Mouse (Mus musculus) heart, adult 2 months (tissue): ENCODE data around the gene Tmem259. TPM values are rescaled to one million over a fixed set of nuclear protein-coding genes. Genes with fewer than 3 reads are reported as not detected.

Source experiments
- DNase-seq, 2 experiments: peaks; one replicate each; pipeline ENCODE4 v3.0.0; 2021
- H3K27ac ChIP-seq: fragments of 200-600 bp; 2 replicates; pipeline ENCODE4 v1.8.1; 2022
- H3K27me3 ChIP-seq: fragments of 200-500 bp; 2 replicates; pipeline ENCODE4 v1.6.1; 2012; ENCODE audit warnings: mild to moderate bottlenecking, low read length, inconsistent platforms, mixed read lengths; ENCODE audit not compliant: control insufficient read depth, insufficient read depth
- H3K36me3 ChIP-seq: fragments of 200-500 bp; 2 replicates; pipeline ENCODE4 v1.6.1; 2012; ENCODE audit warnings: low read length, inconsistent platforms; ENCODE audit not compliant: control insufficient read depth, insufficient read depth
- H3K4me1 ChIP-seq: fragments of 200-500 bp; 2 replicates; pipeline ENCODE4 v1.6.1; 2011; ENCODE audit warnings: low read length; ENCODE audit not compliant: control insufficient read depth, insufficient read depth
- H3K4me3 ChIP-seq: fragments of 200-600 bp; 2 replicates; pipeline ENCODE4 v1.8.1; 2022
- H3K79me2 ChIP-seq: fragments of 200-500 bp; replicated peaks from 2 replicates; pipeline ENCODE4 v1.6.1; 2012; ENCODE audit warnings: mild to moderate bottlenecking, inconsistent platforms, low read length, moderate library complexity, mixed read lengths; ENCODE audit not compliant: control insufficient read depth, insufficient read depth
- H3K9ac ChIP-seq: fragments of 200-500 bp; 2 replicates; pipeline ENCODE4 v1.6.1; 2012; ENCODE audit warnings: low read depth, mild to moderate bottlenecking, control low read depth, inconsistent platforms, low read length, mixed read lengths
- CTCF ChIP-seq: fragments of 200-600 bp; IDR thresholded peaks from 2 replicates; pipeline ENCODE4 v1.8.1; 2022; ENCODE audit warnings: antibody characterized with exemption, mild to moderate bottlenecking, moderate library complexity
- EP300 ChIP-seq: fragments of 200-500 bp; IDR thresholded peaks from 2 replicates; pipeline ENCODE4 v1.6.1; 2011; ENCODE audit warnings: low read depth, low read length, control low read depth; ENCODE audit not compliant: insufficient read depth
- POLR2A ChIP-seq: fragments of 200-500 bp; IDR thresholded peaks from 2 replicates; pipeline ENCODE4 v1.6.1; 2011; ENCODE audit warnings: mild to moderate bottlenecking, low read depth, low read length, control low read depth; ENCODE audit not compliant: insufficient read depth
- WGBS: fragments of 180-500 bp; shearing (Covaris S2); methylation state at CpG from one replicate; pipeline ENCODE4 v1.1.7; 2018; 5-methylcytosine and 5-hydroxymethylcytosine counted together
- intact Hi-C: fragments of 180-260 bp; cut with DNase I; formaldehyde crosslinking; loops from one replicate; pipeline ENCODE4 v1.15.1; 2025
- polyA plus RNA-seq: library from polyadenylated mRNA; depleted of rRNA; stranded (reverse); fragments of >200 nt; gene quantifications from 2 replicates; pipeline ENCODE4 v1.2.3, GENCODE M21; 2012
- total RNA-seq, 2 experiments: library from RNA; stranded (reverse); gene quantifications; 2 replicates each; pipeline ENCODE4 v1.2.3; 2021

Gene Tmem259
- total and polyA plus RNA-seq, 3 experiments = 109 to 220 (median 124) TPM

DNA sequence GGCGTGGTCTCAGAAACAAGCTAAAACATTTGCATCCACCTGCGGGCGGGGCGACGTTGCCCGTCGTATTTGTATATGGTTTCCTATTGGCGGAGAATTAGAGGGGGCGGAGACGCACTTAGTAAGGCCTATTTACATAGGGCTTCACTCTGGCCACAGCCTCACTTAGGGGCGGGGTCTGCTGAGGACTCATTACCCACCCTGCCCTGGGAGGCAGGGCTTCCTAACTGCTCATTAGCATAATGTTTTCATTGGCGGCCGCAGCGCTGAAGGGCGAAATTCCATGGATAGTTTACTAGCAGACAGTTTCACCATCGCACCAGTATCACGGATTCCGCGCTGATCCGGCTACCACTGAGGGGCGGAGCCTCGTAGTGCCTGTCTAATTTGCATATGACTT is 741 bp upstream of the Tmem259 start:
- no peaks in the 10 kb centered on the region for H3K27me3 ChIP-seq
- H3K79me2 ChIP-seq = peaks cover 5% of the 10 kb centered on the region
- H3K9ac ChIP-seq = peak overlapping the region; percentile 73
- peak; percentile 92 to 98 for DNase-seq
- peak overlapping the region; percentile 96 for H3K27ac ChIP-seq
- WGBS = 0% methylated on average over 22 of the region's 22 CpGs
- TF ChIP-seq EP300 (peak; percentile 60), POLR2A (peak; percentile 50; the same call in 1 of the 2 replicates), CTCF (no peak)
- H3K4me1 ChIP-seq = peaks cover 23% of the 10 kb centered on the region
- H3K36me3 ChIP-seq = no peaks in the 10 kb centered on the region
- intact Hi-C loops = loop anchor here (1.0 to 10.0 kb wide), 4 partner anchors 58 to 280 kb away; partner anchors contain the start of genes Arid3a, Dazap1 and Gamt
- H3K4me3 ChIP-seq = peak overlapping the region; percentile 92

- no peaks in the 10 kb centered on the region for H3K27me3 ChIP-seq
- peaks cover 5% of the 10 kb centered on the region for H3K79me2 ChIP-seq
- WGBS = 2% methylated on average over 12 of the region's 21 CpGs
- TF ChIP-seq CTCF (no peak), EP300 (0 out of 2 replicates have a peak, but pooled peaks have one; percentile 16)
- peaks cover 18% of the 10 kb centered on the region for H3K4me1 ChIP-seq
- H3K4me3 ChIP-seq = peak overlapping the region; percentile 75
- H3K9ac ChIP-seq = peak overlapping the region; percentile 87
- intact Hi-C loops = loop anchor here (1.0 to 10.0 kb wide), 4 partner anchors 23 to 281 kb away; partner anchors contain the start of genes Arid3a, Dazap1, Gamt and Wdr18
- peak; percentile 75 to 76 for DNase-seq
- H3K27ac ChIP-seq = peak overlapping the region; percentile 89
- H3K36me3 ChIP-seq = no peaks in the 10 kb centered on the region
Measured at GRCm38 (mm10) chr10:79983670-79984069, 460 bp downstream of the Tmem259 start.

DNA sequence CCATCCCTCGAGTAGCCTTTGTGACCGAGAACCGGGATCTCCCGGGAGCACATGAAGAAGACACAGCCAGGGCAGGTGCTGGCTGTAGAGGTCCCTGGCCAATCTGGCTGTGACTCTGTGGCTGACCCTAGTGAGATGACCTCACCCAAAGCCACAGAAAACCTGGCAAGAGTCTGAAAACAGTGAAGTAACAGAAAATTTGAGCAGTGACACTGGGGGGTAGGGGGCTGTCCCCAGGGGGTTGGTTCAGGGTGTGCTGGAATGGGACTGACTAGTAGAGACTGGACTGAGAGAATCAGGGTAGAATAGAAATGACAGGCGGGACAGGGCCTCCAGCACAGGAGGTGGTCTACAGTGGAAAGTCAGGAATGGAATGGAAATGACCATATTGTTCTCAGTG is 925 bp downstream of the Tmem259 start:
- peaks cover 18% of the 10 kb centered on the region for H3K4me1 ChIP-seq
- DNase-seq = no peak
- TF ChIP-seq POLR2A = no peak
- no peak for TF ChIP-seq EP300
- TF ChIP-seq CTCF = no peak
- H3K9ac ChIP-seq = peak overlapping the region; percentile 87
- no peaks in the 10 kb centered on the region for H3K27me3 ChIP-seq
- no peaks in the 10 kb centered on the region for H3K36me3 ChIP-seq
- peak overlapping the region; percentile 89 for H3K27ac ChIP-seq
- H3K79me2 ChIP-seq = peaks cover 5% of the 10 kb centered on the region
- 42% methylated on average over 5 of the region's 5 CpGs for WGBS
- intact Hi-C loops = loop anchor here (1.0 to 10.0 kb wide), 2 partner anchors 23 to 282 kb away; partner anchors contain the start of genes Dazap1, Gamt and Wdr18
- peak overlapping the region; percentile 75 for H3K4me3 ChIP-seq

GRCm38 (mm10) chr10:79979401-79980155 is 4.6 kb downstream of the Tmem259 start:
- H3K4me1 ChIP-seq = peaks cover 6% of the 10 kb centered on the region
- no peak overlapping the region for H3K9ac ChIP-seq
- no peak overlapping the region for H3K4me3 ChIP-seq
- no peak for TF ChIP-seq CTCF
- no peak for TF ChIP-seq POLR2A
- TF ChIP-seq EP300 = no peak
- DNase-seq = peak in 1 of 2 experiments; percentile 64
- H3K79me2 ChIP-seq = peaks cover 5% of the 10 kb centered on the region
- H3K27ac ChIP-seq = peak overlapping the region; percentile 71
- H3K36me3 ChIP-seq = no peaks in the 10 kb centered on the region
- intact Hi-C loops = loop anchor here (10.0 kb wide), 1 partner anchor 285 kb away; the partner anchor contains the start of genes Dazap1 and Gamt
- 85% methylated on average over 22 of the region's 22 CpGs for WGBS
- no peaks in the 10 kb centered on the region for H3K27me3 ChIP-seq

DNA sequence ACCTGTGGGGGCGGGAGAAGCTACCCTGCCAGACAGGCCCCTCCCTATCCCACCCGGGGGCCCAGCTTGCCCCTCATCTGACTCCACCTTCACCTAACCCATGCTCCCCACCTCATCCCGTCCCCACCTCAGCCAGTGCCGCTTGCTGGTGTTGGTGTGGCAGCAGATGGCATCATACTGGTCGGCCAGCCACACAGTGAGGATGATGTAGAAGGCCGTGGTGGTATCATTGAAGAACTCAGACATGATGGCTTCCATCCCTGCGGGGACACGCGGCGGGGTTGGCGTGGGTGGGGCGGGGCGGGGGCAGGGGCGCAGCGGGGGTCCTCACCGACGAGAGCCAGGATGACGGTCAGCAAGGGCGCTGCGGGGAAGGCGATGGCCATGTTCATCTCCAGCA is 6.1 kb downstream of the Tmem259 start:
- Histone ChIP-seq H3K27me3 (no peaks in the 10 kb centered on the region), H3K4me1 (peaks cover 3% of the 10 kb centered on the region; the same call in 1 of the 2 replicates), H3K79me2 (peaks cover 3% of the 10 kb centered on the region; the same call in 1 of the 2 replicates), H3K9ac (no peak overlapping the region), H3K4me3 (no peak overlapping the region), H3K27ac (no peak overlapping the region), H3K36me3 (no peaks in the 10 kb centered on the region)
- intact Hi-C loops = no loop called here
- TF ChIP-seq POLR2A (no peak), EP300 (no peak), CTCF (no peak)
- 94% methylated on average over 21 of the region's 21 CpGs for WGBS
- DNase-seq = no peak

DNA sequence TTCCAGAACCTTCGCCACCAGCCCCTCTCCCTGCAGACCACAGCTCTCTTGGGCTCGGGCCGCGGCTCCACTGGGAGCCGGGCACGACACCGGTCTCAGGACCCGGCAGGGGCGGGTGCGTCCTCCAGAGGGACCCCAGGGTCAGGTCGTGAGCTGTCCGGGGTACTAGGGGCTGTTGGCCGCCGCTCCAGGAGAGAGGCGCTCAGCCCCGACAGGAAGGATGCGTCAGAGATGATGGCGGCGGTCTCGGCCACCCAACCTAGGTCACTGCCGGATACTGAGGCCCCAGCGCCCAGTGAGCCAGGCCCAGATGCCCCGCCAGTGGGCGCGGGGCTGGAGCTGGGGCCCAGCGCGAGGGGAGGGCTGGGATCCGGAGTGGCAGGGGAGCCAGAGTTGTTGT is 6.8 kb downstream of the Tmem259 start:
- no peaks in the 10 kb centered on the region; the same call in 1 of the 2 replicates for H3K4me1 ChIP-seq
- H3K36me3 ChIP-seq = no peaks in the 10 kb centered on the region
- H3K27ac ChIP-seq = no peak overlapping the region
- no peaks in the 10 kb centered on the region for H3K27me3 ChIP-seq
- DNase-seq = no peak
- intact Hi-C loops = no loop called here
- no peak overlapping the region for H3K9ac ChIP-seq
- H3K4me3 ChIP-seq = no peak overlapping the region
- WGBS = 87% methylated on average over 28 of the region's 28 CpGs
- TF ChIP-seq EP300 (no peak), POLR2A (no peak)
- 0 out of 2 replicates have a peak, but pooled peaks cover 3% of the 10 kb centered on the region for H3K79me2 ChIP-seq
